Mouse (Mus musculus) spleen, postnatal 10 days (tissue): ENCODE measurements around the gene Cdc34b.

Source experiments
- DNase-seq, 2 experiments: peaks; one replicate each; pipeline ENCODE4 v3.0.0; 2021 to 2022; ENCODE audit warnings: low spot score in 2 of 2

The Cdc34b gene

DNA sequence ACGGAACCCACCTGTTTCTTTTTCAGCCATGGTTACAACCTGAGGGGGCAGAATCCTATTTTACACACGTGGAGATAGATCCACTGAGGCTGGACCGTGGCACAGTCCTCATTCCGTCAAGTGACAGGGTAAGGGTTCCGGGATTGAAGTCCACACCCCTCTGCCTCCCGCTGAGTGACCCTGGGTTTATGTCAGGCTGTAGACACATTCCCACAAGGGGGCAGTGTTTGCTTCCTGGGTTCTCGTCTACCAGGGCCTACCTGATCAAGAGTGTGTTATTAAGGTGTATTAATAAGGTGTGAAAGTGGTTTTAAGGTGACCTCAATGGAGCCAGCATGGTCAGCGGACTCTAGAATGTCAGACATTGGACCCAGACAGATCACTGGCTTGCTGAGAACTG is 8.8 kb upstream of the Cdc34b start:
- peak in 1 of 2 experiments; percentile 29 for DNase-seq

DNA sequence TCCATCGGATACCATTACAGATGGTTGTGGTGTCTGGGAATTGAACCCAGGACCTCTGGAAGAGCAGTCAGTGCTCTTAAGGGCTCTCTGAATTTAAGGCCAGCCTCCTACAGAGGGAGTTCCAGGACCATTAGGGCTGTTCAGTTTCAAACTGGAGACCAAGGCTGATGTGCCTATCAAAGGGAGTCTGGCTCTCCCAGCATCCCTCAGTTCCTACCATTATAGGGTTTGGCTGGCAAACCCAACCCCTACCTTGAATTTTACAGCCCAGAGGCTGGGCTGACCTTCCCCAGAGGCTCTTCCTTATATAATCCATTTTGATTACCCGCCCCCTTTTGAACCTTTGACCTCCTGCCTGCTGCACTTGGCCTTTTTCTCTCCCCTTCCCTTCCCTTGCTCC is 5.8 kb upstream of the Cdc34b start:
- DNase-seq, result no peak

DNA sequence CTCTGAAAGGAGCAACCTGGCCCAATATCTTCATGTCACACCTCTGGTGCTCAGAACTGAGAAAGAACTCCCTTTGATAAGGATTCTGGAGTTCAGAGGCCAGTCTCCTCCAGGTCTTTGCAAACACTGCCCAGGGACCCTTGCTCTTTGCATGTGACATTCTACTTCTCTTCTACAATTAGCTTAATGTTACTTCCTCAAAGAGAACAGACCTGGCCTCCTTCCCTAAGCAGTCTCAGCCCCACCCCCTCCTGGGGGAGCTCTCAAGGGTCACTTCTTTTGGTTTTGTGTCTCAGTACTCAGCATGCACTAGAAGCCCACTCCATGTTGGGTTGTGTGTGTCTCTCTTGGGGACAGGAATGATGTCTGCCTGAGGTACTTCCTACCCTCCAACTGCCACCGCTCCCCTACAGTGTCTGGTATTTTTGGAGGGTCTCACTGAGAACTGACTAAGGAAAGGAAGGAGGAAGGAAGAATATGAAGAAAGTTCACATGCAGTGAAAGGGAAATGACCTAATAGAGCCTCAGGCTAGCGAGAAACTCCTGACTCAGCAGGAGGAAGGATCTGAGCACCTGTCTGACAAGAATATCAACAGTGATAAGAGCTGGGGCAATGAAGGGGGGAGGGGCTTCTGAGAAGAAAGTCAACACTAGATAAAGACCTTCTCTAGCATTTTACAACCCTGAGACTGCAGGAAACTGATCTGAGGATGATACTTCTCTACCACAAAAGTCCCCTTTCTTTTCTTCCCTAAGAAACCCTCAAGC is 11.5 kb downstream of the Cdc34b start:
- DNase-seq, result no peak

DNA sequence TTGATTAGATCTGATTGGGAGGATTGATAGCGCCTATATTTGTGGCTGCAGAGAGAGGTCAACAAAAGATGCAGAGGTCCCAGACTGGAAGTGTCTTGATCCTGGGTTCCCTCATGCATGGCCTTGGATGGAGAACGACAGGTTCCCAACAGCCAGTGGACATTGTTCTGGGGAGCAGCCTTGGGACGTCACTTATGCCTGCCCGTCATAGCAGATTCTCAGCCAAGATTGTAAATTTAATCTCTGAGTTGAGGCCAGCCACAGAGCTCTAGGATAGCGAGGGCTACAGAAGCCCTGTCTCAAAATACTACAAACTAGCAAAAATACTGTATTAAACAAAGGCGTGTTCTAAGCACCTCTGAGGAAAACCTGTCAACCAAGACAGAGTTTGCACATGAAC is 18.3 kb downstream of the Cdc34b start:
- no peak for DNase-seq

DNA sequence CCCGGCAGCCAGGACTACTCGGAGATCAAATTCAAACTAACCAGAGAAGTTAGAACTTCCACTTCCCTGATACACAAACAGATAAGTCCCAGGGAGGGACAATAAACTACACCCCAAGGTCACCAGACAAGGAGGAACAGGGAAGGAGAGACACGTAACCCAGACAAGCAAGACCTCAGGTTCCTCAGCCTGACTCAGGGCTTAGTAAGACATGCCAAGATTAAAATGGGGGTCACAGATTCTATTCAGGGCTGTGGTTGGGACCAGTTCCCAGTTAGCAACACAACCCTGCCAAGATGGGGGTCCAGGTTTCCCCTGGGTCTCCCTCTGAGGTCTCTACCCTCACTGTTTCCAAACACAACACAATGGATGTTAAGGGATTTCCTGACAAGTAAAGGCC is 18.8 kb downstream of the Cdc34b start:
- no peak for DNase-seq

DNA sequence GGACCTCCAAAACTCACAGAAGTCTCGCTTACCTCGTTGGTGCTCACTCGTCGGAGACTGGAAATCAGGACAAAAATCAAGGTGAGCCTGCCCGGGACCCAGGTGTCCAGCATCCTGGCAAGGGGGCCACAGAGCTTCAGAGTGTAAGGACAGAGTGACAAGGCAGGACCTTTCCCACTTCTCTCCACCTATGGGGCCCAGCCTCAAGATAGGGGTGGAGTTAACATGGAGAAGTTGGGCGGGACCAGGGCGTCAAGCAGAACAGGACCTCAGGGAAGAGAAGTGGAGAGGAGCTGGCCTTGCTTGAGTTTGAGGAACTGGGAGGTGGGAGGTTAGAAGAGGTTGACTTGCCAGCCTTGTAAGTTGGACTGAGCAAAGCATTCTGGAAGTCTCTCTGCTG is 19.2 kb downstream of the Cdc34b start:
- no peak for DNase-seq

DNA sequence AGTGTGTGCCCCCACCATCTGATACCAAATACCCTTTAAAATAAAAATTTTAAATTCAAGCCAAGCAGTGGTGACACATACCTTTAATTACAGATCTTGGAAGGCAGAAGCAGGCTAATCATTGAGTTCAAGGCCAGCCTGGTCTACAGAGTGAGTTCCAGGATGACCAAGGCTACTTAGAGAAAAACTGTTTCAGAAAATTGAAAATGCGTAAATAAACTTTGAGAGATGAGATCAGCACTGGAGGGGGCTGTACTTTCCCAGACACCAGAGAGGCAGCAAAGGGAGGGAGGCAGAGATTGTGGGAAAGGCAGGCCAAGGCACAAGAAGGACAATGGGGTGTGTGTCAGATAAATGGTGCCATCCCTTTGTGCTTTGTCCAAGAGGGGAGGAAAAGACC is 20.7 kb downstream of the Cdc34b start:
- no peak for DNase-seq

DNA sequence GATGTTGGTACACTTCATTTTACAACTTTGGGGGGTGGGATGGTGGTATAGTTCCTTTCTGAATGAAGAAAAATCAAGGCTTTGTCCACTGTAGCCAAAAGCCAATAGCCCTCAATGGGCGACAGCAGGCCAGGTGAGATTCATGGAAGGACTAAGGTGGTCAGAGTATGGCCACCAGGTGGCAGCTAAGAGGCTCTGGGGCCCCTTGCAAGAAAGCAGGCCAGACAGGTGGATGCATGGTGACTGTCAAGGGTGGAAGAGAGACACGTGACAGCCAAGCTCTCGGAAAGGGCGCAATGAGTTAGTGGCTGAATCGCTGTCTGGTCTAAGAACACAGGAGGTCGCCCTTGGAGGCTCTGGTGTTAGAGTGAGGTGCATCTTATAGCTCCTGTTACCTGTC is 21.2 kb downstream of the Cdc34b start:
- DNase-seq, result no peak

DNA sequence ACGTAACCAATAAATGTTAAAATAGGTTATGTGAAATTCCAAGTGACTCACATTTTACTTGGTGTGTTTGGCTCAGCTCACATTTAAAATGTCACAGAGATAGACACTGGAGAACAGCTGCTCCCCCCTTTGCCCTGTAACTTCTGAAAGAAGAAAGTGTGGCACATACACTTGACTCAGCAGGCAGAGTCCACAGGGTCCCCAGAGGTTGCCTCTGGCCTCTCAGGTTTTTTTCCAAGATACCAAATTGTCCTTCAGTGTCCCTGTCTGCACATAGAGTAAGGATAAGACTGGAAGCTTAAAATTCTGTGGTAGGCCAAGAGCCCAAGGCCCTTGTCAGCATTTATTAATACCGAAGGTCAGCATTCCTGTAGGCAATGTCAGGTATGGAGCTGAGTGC is 25.7 kb downstream of the Cdc34b start:
- no peak for DNase-seq

DNA sequence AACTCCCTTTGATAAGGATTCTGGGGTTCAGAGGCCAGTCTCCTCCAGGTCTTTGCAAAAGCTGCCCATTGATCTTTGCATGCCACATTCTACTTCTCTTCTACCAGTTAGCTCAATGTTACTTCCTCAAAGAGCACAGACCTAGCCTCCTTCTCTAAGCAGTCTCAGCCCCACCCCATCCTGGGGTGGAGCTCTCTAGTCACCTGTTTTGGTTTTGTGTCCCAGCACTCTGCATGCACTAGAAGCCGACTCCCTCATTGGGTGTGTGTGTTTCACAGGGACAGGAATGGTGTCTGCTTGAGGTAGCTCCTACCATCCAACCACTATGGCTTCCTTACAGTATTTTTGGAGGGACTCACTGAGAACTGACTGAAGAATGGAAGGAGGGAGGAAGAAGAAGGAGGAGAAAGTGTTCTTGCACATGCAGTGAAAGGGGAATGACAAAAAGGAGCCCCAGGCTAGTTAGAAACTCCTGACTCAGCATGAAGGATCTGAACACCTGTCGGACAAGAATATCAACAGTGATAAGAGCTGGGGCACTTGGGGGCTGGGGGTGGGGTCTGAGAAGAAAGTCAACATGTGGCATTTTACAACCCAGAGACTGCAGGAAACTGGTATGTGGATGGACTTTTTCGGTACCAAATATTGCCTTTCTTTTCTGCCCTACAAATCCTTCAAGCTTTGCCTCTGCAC is 30.9 kb downstream of the Cdc34b start:
- no peak for DNase-seq

DNA sequence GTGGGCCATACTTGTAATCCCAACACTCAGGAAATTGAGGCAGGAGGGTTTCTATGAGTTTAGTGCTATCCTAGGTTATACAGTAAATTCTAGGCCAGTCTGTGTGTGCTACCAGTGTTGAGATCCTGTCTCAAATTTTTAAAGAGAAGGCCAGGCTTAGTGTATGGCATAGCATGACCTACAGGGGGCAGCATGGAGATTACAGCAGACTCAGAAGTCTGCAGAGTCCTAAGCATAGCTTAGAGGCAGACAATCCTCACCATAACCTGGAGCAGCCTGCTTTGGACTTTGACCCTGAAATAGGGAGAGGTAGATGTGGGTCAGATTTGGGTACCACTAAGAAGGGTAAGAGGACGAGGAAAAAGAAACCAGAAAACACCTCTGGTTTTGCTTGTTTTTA is 32.3 kb downstream of the Cdc34b start:
- DNase-seq, result peak in 1 of 2 experiments; percentile 19

DNA sequence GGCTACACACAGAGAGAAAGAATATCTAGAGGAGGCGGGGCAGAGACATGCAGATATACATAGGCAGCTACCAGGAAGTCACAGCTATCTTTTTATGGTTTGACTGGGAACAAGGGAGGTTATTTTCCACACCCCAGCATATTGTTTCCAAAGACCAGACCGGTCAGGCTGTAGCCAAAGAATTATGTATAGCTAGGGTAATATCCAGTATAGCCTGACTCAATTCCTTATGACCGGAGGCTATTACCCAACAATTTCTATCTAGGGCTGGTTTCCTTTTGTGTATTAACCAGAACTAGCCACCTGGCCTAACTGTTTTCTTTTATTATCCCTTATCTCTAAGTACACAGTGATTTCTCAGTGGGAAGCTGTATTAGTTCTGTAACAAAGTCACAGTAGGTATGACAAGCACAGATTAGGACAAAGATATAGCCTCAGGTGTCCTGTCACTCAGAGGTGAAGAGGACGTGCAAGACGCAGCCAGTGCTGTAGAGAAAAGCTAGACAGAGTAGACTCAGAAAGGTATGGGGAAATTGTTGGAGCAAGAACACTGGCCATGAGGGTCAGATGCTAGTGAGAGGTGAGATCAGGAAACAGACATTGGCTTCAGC is 33.4 kb downstream of the Cdc34b start:
- no peak for DNase-seq

DNA sequence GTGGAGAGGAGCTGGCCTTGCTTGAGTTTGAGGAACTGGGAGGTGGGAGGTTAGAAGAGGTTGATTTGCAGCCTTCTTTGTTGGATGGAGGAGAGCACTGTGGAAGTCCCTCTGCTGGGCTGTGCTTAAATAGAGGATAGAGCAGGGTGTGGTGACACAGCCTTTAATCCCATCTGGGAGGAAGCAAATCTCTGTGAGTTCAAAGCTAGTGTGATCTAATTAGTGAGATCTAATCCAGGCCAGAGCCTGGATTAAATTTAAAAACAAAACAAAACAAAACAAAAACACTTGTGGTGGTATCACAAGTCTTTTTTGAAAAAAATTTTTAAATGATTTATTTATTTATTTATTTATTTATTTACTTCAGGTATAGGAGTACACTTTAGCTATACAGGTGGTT is 41.0 kb downstream of the Cdc34b start, which contains the start of gene Tmem92:
TSS of gene Tmem92 (minus strand) at position 101 of the 400 bp plus-strand sequence.
- DNase-seq, result no peak

DNA sequence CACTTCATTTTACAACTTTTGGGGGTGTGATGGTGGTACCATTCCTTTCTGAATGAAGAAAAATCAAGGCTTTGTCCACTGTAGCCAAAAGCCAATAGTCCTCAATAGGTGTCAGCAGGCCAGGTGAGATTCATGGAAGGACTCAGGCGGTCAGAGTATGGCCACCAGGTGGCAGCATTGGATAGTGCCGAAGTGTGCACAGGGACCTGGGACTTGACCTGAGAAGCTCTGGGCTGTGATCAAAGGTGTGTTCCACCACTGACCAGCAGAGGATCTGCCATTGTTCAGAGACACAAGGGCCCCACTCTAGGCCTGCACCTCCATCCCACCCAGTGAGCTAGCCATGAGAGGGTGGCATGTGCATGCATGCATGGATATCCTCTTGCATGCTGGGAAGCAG is 43.7 kb downstream of the Cdc34b start:
- peak; percentile 34 to 74 for DNase-seq

DNA sequence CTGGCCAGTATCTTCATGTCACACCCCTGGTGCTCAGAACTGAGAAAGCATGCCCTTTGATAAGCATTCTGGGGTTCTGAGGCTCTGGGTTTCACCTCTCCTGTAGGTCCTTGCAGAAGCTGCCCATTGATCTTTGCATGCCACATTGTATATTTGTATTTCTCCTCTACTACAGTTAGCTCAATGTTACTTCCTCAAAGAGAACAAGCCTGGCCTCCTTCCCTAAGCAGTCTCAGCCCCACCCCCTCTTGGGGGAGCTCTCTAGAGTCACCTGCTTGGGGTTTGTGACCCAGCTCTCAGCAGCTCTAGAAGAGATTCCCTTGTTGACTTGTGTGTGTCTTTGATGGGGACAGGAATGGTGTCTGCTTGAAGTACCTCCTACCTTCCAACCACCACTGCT is 50.1 kb downstream of the Cdc34b start:
- DNase-seq, result no peak
